ENCODE assay signal across 8 mouse cellular contexts in the genomic region with DNA sequence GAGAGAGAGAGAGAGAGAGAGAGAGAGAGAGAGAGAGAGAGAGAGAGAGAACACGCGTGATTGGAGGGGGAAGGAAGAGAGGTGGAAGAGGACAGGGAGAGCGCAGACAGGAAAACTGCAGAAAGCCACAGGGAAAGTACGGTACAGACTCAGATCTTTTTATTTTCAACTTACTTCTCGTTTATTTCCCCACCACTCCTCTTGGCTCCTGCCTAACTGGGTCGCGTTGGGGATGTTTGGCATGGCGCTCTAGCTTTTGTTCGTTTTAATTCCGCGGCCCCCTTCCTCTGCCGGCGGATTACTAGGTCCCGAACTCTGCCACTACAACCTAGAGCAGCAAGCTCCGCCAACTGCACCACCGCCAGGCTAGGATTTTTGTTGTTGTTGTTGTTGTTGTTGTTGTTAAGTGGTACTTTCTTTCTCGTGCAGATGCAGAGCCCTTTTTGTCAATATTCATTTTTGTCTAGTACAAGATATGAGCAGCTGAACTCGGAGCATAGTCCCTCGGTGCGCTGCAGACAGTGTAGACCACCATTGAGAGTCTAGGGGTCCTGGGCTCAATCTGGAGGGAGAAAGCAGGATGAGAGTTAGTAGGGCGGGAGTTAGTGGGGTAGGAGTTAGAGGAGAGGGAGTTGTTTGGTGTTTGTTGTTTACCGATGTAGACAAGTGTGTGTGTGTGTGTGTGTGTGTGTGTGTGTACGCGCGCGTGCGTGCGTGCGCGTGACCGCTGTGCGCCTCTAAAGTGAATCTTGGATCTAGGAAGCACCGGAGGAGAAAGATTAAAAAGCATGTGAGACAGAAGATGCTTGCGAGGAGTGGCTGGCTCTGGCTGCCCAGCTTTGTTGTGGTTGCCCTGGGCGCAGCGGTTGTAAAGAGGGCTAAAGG. TPM values are rescaled to one million over a fixed set of nuclear protein-coding genes. Genes with fewer than 3 reads are reported as not detected.
DNase-seq lines count a peak whose midpoint lies in the region; ATAC-seq and TF ChIP-seq lines count a peak whose summit lies in the region.

No protein-coding gene starts in this region.

- H3K4me1 ChIP-seq in forebrain, postnatal 0 days (ENCODE audit: insufficient read depth), result no peaks in the 10 kb centered on the region
- H3K4me1 ChIP-seq in midbrain, embryonic 12.5 days, result peaks cover 23% of the 10 kb centered on the region; the same call in 1 of the 2 replicates

- H3K4me3 ChIP-seq in layer of hippocampus, adult 2 months, result peak overlapping the region; percentile 64
- peak overlapping the region; percentile 70 for H3K4me3 ChIP-seq in forebrain, postnatal 0 days (ENCODE audit: low read depth, low read length)
- peak overlapping the region; percentile 63 for H3K4me3 ChIP-seq in midbrain, embryonic 12.5 days

- H3K9ac ChIP-seq in forebrain, postnatal 0 days, result peak overlapping the region; percentile 72
- H3K9ac ChIP-seq in midbrain, embryonic 12.5 days (replicated peaks), result peak overlapping the region; percentile 95

- H3K36me3 ChIP-seq in forebrain, postnatal 0 days (ENCODE audit: insufficient read depth), result no peaks in the 10 kb centered on the region
- no peaks in the 10 kb centered on the region for H3K36me3 ChIP-seq in midbrain, embryonic 12.5 days

- H3K27me3 ChIP-seq in forebrain, postnatal 0 days (ENCODE audit: insufficient read depth, low read length), result no peaks in the 10 kb centered on the region
- peaks cover 18% of the 10 kb centered on the region; the same call in 1 of the 2 replicates for H3K27me3 ChIP-seq in midbrain, embryonic 12.5 days

- H3K9me3 ChIP-seq in forebrain, postnatal 0 days (ENCODE audit: low read length), result no peaks in the 10 kb centered on the region
- no peaks in the 10 kb centered on the region for H3K9me3 ChIP-seq in midbrain, embryonic 12.5 days

- peak overlapping the region; percentile 83 for H3K27ac ChIP-seq in layer of hippocampus, adult 2 months
- peak overlapping the region; percentile 96 for H3K27ac ChIP-seq in forebrain, postnatal 0 days (ENCODE audit: low read depth, low read length)
- peak overlapping the region; percentile 93 for H3K27ac ChIP-seq in midbrain, embryonic 12.5 days (replicated peaks)

- peak; percentile 5 for ATAC-seq in activated CD4-positive, CD25-positive, alpha-beta regulatory T cell, adult 4 months
- peak; percentile 42 for ATAC-seq in forebrain, postnatal 0 days
- peak; percentile 21 for ATAC-seq in midbrain, embryonic 12.5 days (ENCODE audit: low FRiP score, low read depth)

- WGBS in forebrain, postnatal 0 days, result 2% methylated on average over 36 of the region's 36 CpGs
- whole genome bisulfite sequencing in midbrain, embryonic 12.5 days, result under 1% methylated on average over 34 of the region's 36 CpGs

- no peak for TF ChIP-seq CTCF in layer of hippocampus, adult 2 months (conservative IDR thresholded peaks at IDR 0.05)
- TF ChIP-seq CTCF in forebrain, postnatal 0 days (IDR thresholded peaks at IDR 0.05; ENCODE audit: low read depth), result no peak

- H3K4me2 ChIP-seq in forebrain, postnatal 0 days (ENCODE audit: low read depth), result peak overlapping the region; percentile 61
- H3K4me2 ChIP-seq in midbrain, embryonic 12.5 days (replicated peaks), result peak overlapping the region; percentile 81

- DNase-seq in layer of hippocampus, adult 2 months (ENCODE audit: low spot score in 2 of 2), result no peak
- DNase-seq in layer of hippocampus, postnatal 36 days, result no peak
- peak; percentile 80 for DNase-seq in forebrain, postnatal 0 days
- DNase-seq in kidney, postnatal 14 days, result peak; percentile 68
- DNase-seq in spleen, adult 12 weeks (ENCODE audit: low spot score), result no peak
- no peak for DNase-seq in cerebellum, postnatal 36 days

RNA-seq across cellular contexts. Expression of gene Meis2, which starts 0.7 kb away (rescaled TPM):
- total RNA-seq in layer of hippocampus, adult 2 months (2021), result 10 to 100 TPM; 43.2 to 45.9 TPM
- total RNA-seq in layer of hippocampus, postnatal 36 days (2021), result 10 to 100 TPM; 39.2 to 43.8 TPM
- under 1 TPM in 1 of 2 experiments, not detected in 1; 0.26 TPM for polyA plus RNA-seq in activated CD4-positive, CD25-positive, alpha-beta regulatory T cell, adult 4 months (2017; shearing (Covaris generic))
- total RNA-seq in forebrain, postnatal 0 days (2014; rRNA removed), result 204 and 227 TPM in 2 replicates
- 85.5 and 106 TPM in 2 replicates for polyA plus RNA-seq in forebrain, postnatal 0 days (2015; fragmentation: Nextera tagmentation; extraction: Ambion mirVana)
- polyA plus RNA-seq in midbrain, embryonic 12.5 days (2016; fragmentation: Nextera tagmentation; extraction: Ambion mirVana), result 76.1 and 92.1 TPM in 2 replicates

Comparison
In these comparisons a context has a peak if more than half of its experiments do, and no peak if none do; other contexts are left out.
1. DNase-seq: peak in forebrain, postnatal 0 days (single experiment) and kidney, postnatal 14 days (single experiment); none in layer of hippocampus, adult 2 months (0 of 2), layer of hippocampus, postnatal 36 days (0 of 2), spleen, adult 12 weeks (single experiment) and cerebellum, postnatal 36 days (0 of 2).
2. Peak in every context shown above with its lines, with median percentiles within 50 percentile points of each other: H3K27ac ChIP-seq, H3K4me3 ChIP-seq and ATAC-seq.